Mouse (Mus musculus) embryonic facial prominence, embryonic 12.5 days (tissue): ENCODE data around the gene Msh2. TPM values are rescaled to one million over a fixed set of nuclear protein-coding genes. Genes with fewer than 3 reads are reported as not detected.

Experiments
- ATAC-seq: fragments of 200-750 bp; cut with Nextera tagmentation; 2 replicates; pipeline ENCODE4 v1.8.0; 2017; ENCODE audit not compliant: insufficient number of reproducible peaks, insufficient read depth, low FRiP score, low TSS enrichment
- H3K27ac ChIP-seq: fragments of 300-500 bp; sonication (generic); 2 replicates; pipeline ENCODE4 v1.5.1; 2016; ENCODE audit warnings: mild to moderate bottlenecking
- H3K27me3 ChIP-seq: fragments of 300-500 bp; sonication (generic); 2 replicates; pipeline ENCODE4 v1.6.1; 2016; ENCODE audit warnings: mild to moderate bottlenecking, moderate library complexity
- H3K36me3 ChIP-seq: fragments of 300-500 bp; sonication (generic); 2 replicates; pipeline ENCODE4 v1.6.1; 2016; ENCODE audit warnings: mild to moderate bottlenecking
- H3K4me1 ChIP-seq: fragments of 300-500 bp; sonication (generic); 2 replicates; pipeline ENCODE4 v1.6.1; 2016
- H3K4me2 ChIP-seq: fragments of 300-500 bp; sonication (generic); replicated peaks from 2 replicates; pipeline ENCODE4 v1.6.1; 2016; ENCODE audit warnings: mild to moderate bottlenecking, moderate library complexity
- H3K4me3 ChIP-seq: fragments of 300-500 bp; sonication (generic); 2 replicates; pipeline ENCODE4 v1.5.1; 2016; ENCODE audit warnings: mild to moderate bottlenecking
- H3K9ac ChIP-seq: fragments of 300-500 bp; sonication (generic); 2 replicates; pipeline ENCODE4 v1.6.1; 2016; ENCODE audit warnings: mild to moderate bottlenecking, moderate library complexity
- H3K9me3 ChIP-seq: fragments of 300-500 bp; sonication (generic); 2 replicates; pipeline ENCODE4 v1.6.1; 2016; ENCODE audit warnings: mild to moderate bottlenecking, moderate library complexity
- WGBS: fragments of 180-500 bp; shearing (Covaris S2); methylation state at CpG from one replicate; pipeline ENCODE4 v1.1.7; 2016; 5-methylcytosine and 5-hydroxymethylcytosine counted together
- polyA plus RNA-seq: library from polyadenylated mRNA; unstranded; fragments of >200 nt; fragmentation: Nextera tagmentation; extraction: Ambion mirVana; gene quantifications from 2 replicates; pipeline ENCODE4 v1.2.1, GENCODE M21; 2016

Gene Msh2
- polyA plus RNA-seq, 1 experiment from 2014 or later, result 114 TPM

- 94% methylated on average over 12 of the region's 12 CpGs for WGBS
- ATAC-seq, result no peak
Measured at GRCm38 (mm10) chr17:87726489-87727356, 54.6 kb downstream of the Msh2 start.

GRCm38 (mm10) chr17:87731962-87732361 lies 59.8 kb downstream of the Msh2 start:
- no peak overlapping the region for H3K4me3 ChIP-seq
- H3K9ac ChIP-seq, result no peak overlapping the region
- no peaks in the 10 kb centered on the region for H3K27me3 ChIP-seq
- WGBS, result 74% methylated on average over 4 of the region's 4 CpGs
- no peak overlapping the region for H3K4me2 ChIP-seq
- H3K27ac ChIP-seq, result no peak overlapping the region
- H3K36me3 ChIP-seq, result no peaks in the 10 kb centered on the region
- no peak for ATAC-seq
- H3K9me3 ChIP-seq, result no peaks in the 10 kb centered on the region
- no peaks in the 10 kb centered on the region for H3K4me1 ChIP-seq

More at GRCm38 (mm10) chr17:87726489-87727356, 54.6 kb downstream of the Msh2 start:
- Histone ChIP-seq H3K4me3 (no peak overlapping the region), H3K9ac (no peak overlapping the region), H3K27ac (no peak overlapping the region), H3K27me3 (no peaks in the 10 kb centered on the region), H3K9me3 (no peaks in the 10 kb centered on the region), H3K4me1 (no peaks in the 10 kb centered on the region), H3K36me3 (peaks cover 39% of the 10 kb centered on the region), H3K4me2 (no peak overlapping the region)

- no peak overlapping the region for H3K4me2 ChIP-seq
- no peak overlapping the region for H3K9ac ChIP-seq
- H3K36me3 ChIP-seq, result no peaks in the 10 kb centered on the region
- H3K27ac ChIP-seq, result no peak overlapping the region
- no peaks in the 10 kb centered on the region for H3K27me3 ChIP-seq
- no peak overlapping the region for H3K4me3 ChIP-seq
- H3K9me3 ChIP-seq, result no peaks in the 10 kb centered on the region
- ATAC-seq, result no peak
- WGBS, result 89% methylated on average over 8 of the region's 8 CpGs
- no peaks in the 10 kb centered on the region for H3K4me1 ChIP-seq
Measured at GRCm38 (mm10) chr17:87734471-87734870, 62.3 kb downstream of the Msh2 start.

GRCm38 (mm10) chr17:87737144-87737543 lies 65.0 kb downstream of the Msh2 start:
- WGBS, result 80% methylated on average over 3 of the region's 3 CpGs
- no peak overlapping the region for H3K4me3 ChIP-seq
- H3K27ac ChIP-seq, result no peak overlapping the region
- no peaks in the 10 kb centered on the region for H3K9me3 ChIP-seq
- ATAC-seq, result no peak
- H3K9ac ChIP-seq, result no peak overlapping the region
- no peaks in the 10 kb centered on the region for H3K4me1 ChIP-seq
- 0 out of 2 replicates have a peak, but pooled peaks cover 9% of the 10 kb centered on the region for H3K27me3 ChIP-seq
- H3K36me3 ChIP-seq, result no peaks in the 10 kb centered on the region
- no peak overlapping the region for H3K4me2 ChIP-seq

- Histone ChIP-seq H3K27ac (no peak overlapping the region), H3K9me3 (no peaks in the 10 kb centered on the region), H3K36me3 (no peaks in the 10 kb centered on the region), H3K4me2 (no peak overlapping the region), H3K9ac (no peak overlapping the region), H3K4me3 (no peak overlapping the region), H3K27me3 (peaks cover 29% of the 10 kb centered on the region), H3K4me1 (0 out of 2 replicates have a peak, but pooled peaks cover under 1% of the 10 kb centered on the region)
- 28% methylated on average over 1 of the region's 1 CpGs for WGBS
- ATAC-seq, result no peak
Measured at GRCm38 (mm10) chr17:87739835-87740234, 67.7 kb downstream of the Msh2 start.

- Histone ChIP-seq H3K27me3 (peaks cover 63% of the 10 kb centered on the region), H3K36me3 (no peaks in the 10 kb centered on the region), H3K9me3 (no peaks in the 10 kb centered on the region), H3K27ac (no peak overlapping the region), H3K9ac (peak overlapping the region; percentile 54), H3K4me3 (peak overlapping the region; percentile 59), H3K4me1 (peaks cover 13% of the 10 kb centered on the region), H3K4me2 (peak overlapping the region; percentile 99)
- ATAC-seq, result peak; percentile 63; the same call in 1 of the 2 replicates
- 13% methylated on average over 32 of the region's 32 CpGs for WGBS
Measured at GRCm38 (mm10) chr17:87744985-87745925, 73.1 kb downstream of the Msh2 start.

- Histone ChIP-seq H3K4me1 (peaks cover 13% of the 10 kb centered on the region), H3K4me2 (peak overlapping the region; percentile 99), H3K27ac (no peak overlapping the region), H3K9me3 (no peaks in the 10 kb centered on the region), H3K36me3 (no peaks in the 10 kb centered on the region), H3K27me3 (peaks cover 58% of the 10 kb centered on the region), H3K9ac (peak overlapping the region; percentile 54), H3K4me3 (peak overlapping the region; percentile 59)
- peak; percentile 84 for ATAC-seq
- 2% methylated on average over 101 of the region's 101 CpGs for WGBS
Measured at GRCm38 (mm10) chr17:87745926-87746888, 74.1 kb downstream of the Msh2 start.

GRCm38 (mm10) chr17:87760315-87760714 lies 88.2 kb downstream of the Msh2 start:
- no peaks in the 10 kb centered on the region for H3K27me3 ChIP-seq

GRCm38 (mm10) chr17:87763146-87763545 lies 91.0 kb downstream of the Msh2 start:
- Histone ChIP-seq H3K9me3 (no peaks in the 10 kb centered on the region), H3K4me3 (no peak overlapping the region), H3K36me3 (no peaks in the 10 kb centered on the region), H3K27me3 (no peaks in the 10 kb centered on the region), H3K9ac (no peak overlapping the region), H3K4me1 (no peaks in the 10 kb centered on the region), H3K4me2 (no peak overlapping the region), H3K27ac (no peak overlapping the region)
- WGBS, result 40% methylated on average over 7 of the region's 7 CpGs
- ATAC-seq, result no peak

More at GRCm38 (mm10) chr17:87760315-87760714, 88.2 kb downstream of the Msh2 start:
- no peak for ATAC-seq
- H3K4me3 ChIP-seq, result no peak overlapping the region
- 91% methylated on average over 4 of the region's 4 CpGs for WGBS
- no peak overlapping the region for H3K27ac ChIP-seq
- no peak overlapping the region for H3K9ac ChIP-seq
- no peaks in the 10 kb centered on the region for H3K4me1 ChIP-seq
- no peaks in the 10 kb centered on the region for H3K36me3 ChIP-seq
- H3K9me3 ChIP-seq, result no peaks in the 10 kb centered on the region
- no peak overlapping the region for H3K4me2 ChIP-seq

GRCm38 (mm10) chr17:87765031-87765430 lies 92.9 kb downstream of the Msh2 start:
- Histone ChIP-seq H3K27me3 (no peaks in the 10 kb centered on the region), H3K4me2 (no peak overlapping the region), H3K9me3 (no peaks in the 10 kb centered on the region), H3K4me1 (no peaks in the 10 kb centered on the region), H3K4me3 (no peak overlapping the region), H3K9ac (no peak overlapping the region), H3K36me3 (no peaks in the 10 kb centered on the region), H3K27ac (no peak overlapping the region)
- no peak for ATAC-seq
- WGBS, result 93% methylated on average over 11 of the region's 11 CpGs

GRCm38 (mm10) chr17:87766888-87767287 lies 94.8 kb downstream of the Msh2 start:
- WGBS, result 86% methylated on average over 6 of the region's 6 CpGs
- H3K27ac ChIP-seq, result no peak overlapping the region
- H3K27me3 ChIP-seq, result no peaks in the 10 kb centered on the region
- no peaks in the 10 kb centered on the region for H3K9me3 ChIP-seq
- H3K4me3 ChIP-seq, result no peak overlapping the region
- no peaks in the 10 kb centered on the region for H3K36me3 ChIP-seq
- no peak for ATAC-seq
- no peak overlapping the region for H3K4me2 ChIP-seq
- H3K4me1 ChIP-seq, result no peaks in the 10 kb centered on the region
- no peak overlapping the region for H3K9ac ChIP-seq
